Mouse (Mus musculus) cerebellum, postnatal 25 days (tissue): ENCODE measurements around the gene C130032M10Rik.
"Not testable (repeated sequence)": the region's sequence is repeated elsewhere in the genome, so short reads cannot be mapped to it uniquely, and the experiment has no call there.

Experiments
- DNase-seq, 2 experiments: peaks; one replicate each; pipeline ENCODE4 v3.0.0; 2021; ENCODE audit warnings: mixed read lengths in 2 of 2

The C130032M10Rik gene

GRCm38 (mm10) chr9:114518812-114519477 is 3.4 kb downstream of the C130032M10Rik start:
- DNase-seq = no peak

- not testable (repeated sequence) for DNase-seq
Measured at GRCm38 (mm10) chr9:114520529-114520928, 5.0 kb downstream of the C130032M10Rik start.

- DNase-seq = no peak
Measured at GRCm38 (mm10) chr9:114522041-114522440, 6.5 kb downstream of the C130032M10Rik start.

GRCm38 (mm10) chr9:114522501-114522900 is 7.0 kb downstream of the C130032M10Rik start:
- no peak for DNase-seq

- DNase-seq = no peak
Measured at GRCm38 (mm10) chr9:114525073-114525633, 9.7 kb downstream of the C130032M10Rik start.

GRCm38 (mm10) chr9:114525891-114526290 is 10.4 kb downstream of the C130032M10Rik start:
- no peak for DNase-seq

- no peak for DNase-seq
Measured at GRCm38 (mm10) chr9:114526581-114526980, 11.1 kb downstream of the C130032M10Rik start.

GRCm38 (mm10) chr9:114527085-114527484 is 11.6 kb downstream of the C130032M10Rik start:
- no peak for DNase-seq

GRCm38 (mm10) chr9:114527992-114528679 is 12.6 kb downstream of the C130032M10Rik start:
- no peak for DNase-seq

- peak in 1 of 2 experiments; percentile 29 for DNase-seq
Measured at GRCm38 (mm10) chr9:114528680-114529048, 13.2 kb downstream of the C130032M10Rik start.

GRCm38 (mm10) chr9:114531276-114531675 is 15.8 kb downstream of the C130032M10Rik start:
- no peak for DNase-seq

GRCm38 (mm10) chr9:114533848-114534247 is 18.4 kb downstream of the C130032M10Rik start:
- no peak for DNase-seq

- no peak for DNase-seq
Measured at GRCm38 (mm10) chr9:114534747-114535517, 19.4 kb downstream of the C130032M10Rik start.

GRCm38 (mm10) chr9:114536628-114537027 is 21.1 kb downstream of the C130032M10Rik start:
- no peak for DNase-seq

GRCm38 (mm10) chr9:114538996-114539563 is 23.6 kb downstream of the C130032M10Rik start:
- no peak for DNase-seq

- DNase-seq = no peak
Measured at GRCm38 (mm10) chr9:114541279-114541741, 25.8 kb downstream of the C130032M10Rik start.

- DNase-seq = peak; percentile 50 to 59
Measured at GRCm38 (mm10) chr9:114543882-114544753, 28.6 kb downstream of the C130032M10Rik start.

- DNase-seq = peak in 1 of 2 experiments; percentile 46
Measured at GRCm38 (mm10) chr9:114544754-114545393, 29.4 kb downstream of the C130032M10Rik start.

GRCm38 (mm10) chr9:114546765-114547164 is 31.3 kb downstream of the C130032M10Rik start:
- DNase-seq = no peak

- DNase-seq = no peak
Measured at GRCm38 (mm10) chr9:114547643-114548077, 32.2 kb downstream of the C130032M10Rik start.

GRCm38 (mm10) chr9:114548496-114548895 is 33.0 kb downstream of the C130032M10Rik start:
- DNase-seq = no peak
